10 mouse cellular contexts compared by ENCODE assay signal in the genomic region with DNA sequence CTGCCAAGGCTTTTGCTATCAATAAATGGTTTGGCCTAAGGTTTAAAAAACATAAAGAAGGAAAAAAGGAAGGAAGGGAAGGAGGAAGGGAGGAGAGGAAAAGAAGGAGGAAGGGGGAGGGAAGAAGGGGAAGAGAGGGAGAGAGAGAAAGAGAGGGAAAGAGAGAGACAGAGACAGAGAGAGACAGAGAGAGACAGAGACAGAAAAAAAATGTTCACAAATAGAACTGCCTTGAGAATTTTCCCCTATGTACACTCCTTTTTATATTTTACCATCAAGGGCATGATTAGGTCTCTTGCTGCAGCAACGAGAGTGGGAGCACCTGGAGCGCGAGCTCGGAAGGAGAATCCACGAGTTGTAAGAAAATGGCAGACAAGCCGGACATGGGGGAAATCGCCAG. TPM values are rescaled to one million over a fixed set of nuclear protein-coding genes. Genes with fewer than 3 reads are reported as not detected.
DNase-seq lines count a peak whose midpoint lies in the region; ATAC-seq and TF ChIP-seq lines count a peak whose summit lies in the region.
"Had no signal": no experiment of that assay in that cellular context is flagged by ENCODE, and none has a peak within 500 bp of the region (broad histone marks: within the 10 kb centered on the region; RNA-seq: fewer than 3 reads in every experiment).

A gene (plus strand): TSS at position 301 of the 400 bp plus-strand sequence.

- intact Hi-C loops in left cerebral cortex, postnatal 10 days (cut with DNase I), result no loop called here

- H3K9ac ChIP-seq in hindbrain, postnatal 0 days (replicated peaks; ENCODE audit: low read length), result no peak within 1 kb of the TSS
- no peak within 1 kb of the TSS for H3K9ac ChIP-seq in forebrain, postnatal 0 days
- no peak within 1 kb of the TSS for H3K9ac ChIP-seq in midbrain, embryonic 11.5 days (ENCODE audit: low read length)

- no peak for ATAC-seq in hindbrain, postnatal 0 days
- no peak for ATAC-seq in activated CD4-positive, CD25-positive, alpha-beta regulatory T cell, adult 4 months
- ATAC-seq in forebrain, postnatal 0 days, result no peak
- no peak for ATAC-seq in midbrain, embryonic 11.5 days (ENCODE audit: low FRiP score)
- no peak for ATAC-seq in cerebellum, adult (ENCODE audit: insufficient number of reproducible peaks, low FRiP score, low TSS enrichment)

- no peaks in the 10 kb centered on the region for H3K36me3 ChIP-seq in hindbrain, embryonic 10.5 days
- no peaks in the 10 kb centered on the region for H3K36me3 ChIP-seq in hindbrain, postnatal 0 days (ENCODE audit: insufficient read depth, low read length)
- H3K36me3 ChIP-seq in forebrain, postnatal 0 days (ENCODE audit: insufficient read depth), result no peaks in the 10 kb centered on the region
- H3K36me3 ChIP-seq in midbrain, embryonic 11.5 days (ENCODE audit: control insufficient read depth, insufficient read depth, low read length), result no peaks in the 10 kb centered on the region

- DNase-seq in hindbrain, embryonic 10.5 days (ENCODE audit: low spot score), result no peak
- no peak for DNase-seq in hindbrain, postnatal 0 days (ENCODE audit: low spot score)
- DNase-seq in forebrain, postnatal 0 days, result no peak
- DNase-seq in midbrain, embryonic 11.5 days (ENCODE audit: low spot score, missing footprints), result no peak
- no peak for DNase-seq in left cerebral cortex, postnatal 10 days (ENCODE audit: extremely low spot score in 1 of 2, low spot score in 2 of 2)
- no peak for DNase-seq in right cerebral cortex, postnatal 36 days (ENCODE audit: low spot score in 2 of 2)
- DNase-seq: embryo, embryonic 11 days; heart, adult 18-20 months had no signal

- H3K4me3 ChIP-seq in hindbrain, embryonic 10.5 days, result no peak within 1 kb of the TSS
- H3K4me3 ChIP-seq in hindbrain, postnatal 0 days (ENCODE audit: low read length), result no peak within 1 kb of the TSS
- H3K4me3 ChIP-seq in forebrain, postnatal 0 days (ENCODE audit: low read depth, low read length), result no peak within 1 kb of the TSS
- no peak within 1 kb of the TSS for H3K4me3 ChIP-seq in midbrain, embryonic 11.5 days (ENCODE audit: low read depth, low read length)

- H3K27me3 ChIP-seq in hindbrain, embryonic 10.5 days (ENCODE audit: insufficient read depth, poor library complexity, severe bottlenecking), result peaks cover 4% of the 10 kb centered on the region; the same call in 1 of the 2 replicates
- no peaks in the 10 kb centered on the region for H3K27me3 ChIP-seq in hindbrain, postnatal 0 days (ENCODE audit: insufficient read depth, low read length)
- no peaks in the 10 kb centered on the region for H3K27me3 ChIP-seq in forebrain, postnatal 0 days (ENCODE audit: insufficient read depth, low read length)
- no peaks in the 10 kb centered on the region for H3K27me3 ChIP-seq in midbrain, embryonic 11.5 days (ENCODE audit: control insufficient read depth, insufficient read depth, low read length)

- 90% methylated on average over 7 of the region's 7 CpGs for WGBS in hindbrain, embryonic 10.5 days
- 85% methylated on average over 7 of the region's 7 CpGs for WGBS in hindbrain, postnatal 0 days
- WGBS in forebrain, postnatal 0 days, result 85% methylated on average over 7 of the region's 7 CpGs
- 93% methylated on average over 7 of the region's 7 CpGs for WGBS in midbrain, embryonic 11.5 days

- peaks cover 7% of the 10 kb centered on the region; the same call in 1 of the 2 replicates for H3K4me1 ChIP-seq in hindbrain, embryonic 10.5 days (replicated peaks)
- H3K4me1 ChIP-seq in hindbrain, postnatal 0 days (ENCODE audit: insufficient read depth, low read length), result no peaks in the 10 kb centered on the region
- no peaks in the 10 kb centered on the region for H3K4me1 ChIP-seq in forebrain, postnatal 0 days (ENCODE audit: insufficient read depth)
- no peaks in the 10 kb centered on the region for H3K4me1 ChIP-seq in midbrain, embryonic 11.5 days (ENCODE audit: control insufficient read depth, insufficient read depth, low read length)

- TF ChIP-seq CTCF in hindbrain, postnatal 0 days (IDR thresholded peaks at IDR 0.05; ENCODE audit: low read depth), result no peak
- TF ChIP-seq CTCF in forebrain, postnatal 0 days (IDR thresholded peaks at IDR 0.05; ENCODE audit: low read depth), result no peak

- no peak within 1 kb of the TSS for H3K4me2 ChIP-seq in hindbrain, postnatal 0 days (ENCODE audit: low read depth, low read length)
- H3K4me2 ChIP-seq in forebrain, postnatal 0 days (ENCODE audit: low read depth), result no peak within 1 kb of the TSS
- H3K4me2 ChIP-seq in midbrain, embryonic 11.5 days, result no peak within 1 kb of the TSS

- H3K9me3 ChIP-seq in hindbrain, embryonic 10.5 days, result no peaks in the 10 kb centered on the region
- no peaks in the 10 kb centered on the region for H3K9me3 ChIP-seq in hindbrain, postnatal 0 days (ENCODE audit: low read length)
- no peaks in the 10 kb centered on the region for H3K9me3 ChIP-seq in forebrain, postnatal 0 days (ENCODE audit: low read length)
- no peaks in the 10 kb centered on the region for H3K9me3 ChIP-seq in midbrain, embryonic 11.5 days (ENCODE audit: control insufficient read depth, low read length)

- H3K27ac ChIP-seq in hindbrain, embryonic 10.5 days, result no peak within 1 kb of the TSS
- H3K27ac ChIP-seq in hindbrain, postnatal 0 days, result no peak within 1 kb of the TSS
- H3K27ac ChIP-seq in forebrain, postnatal 0 days (ENCODE audit: low read depth, low read length), result no peak within 1 kb of the TSS
- no peak within 1 kb of the TSS for H3K27ac ChIP-seq in midbrain, embryonic 11.5 days (ENCODE audit: low read depth, low read length)

RNA-seq across cellular contexts. Expression of the gene that starts here (rescaled TPM):
- 15.5 and 24.3 TPM in 2 replicates for polyA plus RNA-seq in hindbrain, embryonic 10.5 days (2016; fragmentation: Nextera tagmentation; extraction: Ambion mirVana)
- total RNA-seq in hindbrain, postnatal 0 days (2014; rRNA removed), result 0.79 and 2.5 TPM in 2 replicates
- 31.9 and 32.5 TPM in 2 replicates for polyA plus RNA-seq in hindbrain, postnatal 0 days (2015; fragmentation: Nextera tagmentation; extraction: Ambion mirVana)
- 10 to 100 TPM; 17.0 to 65.7 TPM for polyA plus RNA-seq in activated CD4-positive, CD25-positive, alpha-beta regulatory T cell, adult 4 months (2017; shearing (Covaris generic))
- 26.5 and 99.9 TPM in 2 replicates for total RNA-seq in forebrain, postnatal 0 days (2014; rRNA removed)
- 35.2 and 38.2 TPM in 2 replicates for polyA plus RNA-seq in forebrain, postnatal 0 days (2015; fragmentation: Nextera tagmentation; extraction: Ambion mirVana)
- polyA plus RNA-seq in midbrain, embryonic 11.5 days (2014; fragmentation: Nextera tagmentation; extraction: Ambion mirVana), result 19.9 and 20.6 TPM in 2 replicates
- total RNA-seq in left cerebral cortex, postnatal 10 days (2021), result 1 to 10 TPM in 1 of 2 experiments, not detected in 1; 3.8 TPM
- total RNA-seq: heart, adult 18-20 months had no signal
